Mouse (Mus musculus): ENCODE results near the gene Myl9. TPM values are rescaled to one million over a fixed set of nuclear protein-coding genes. Genes with fewer than 3 reads are reported as not detected.
"Not testable (repeated sequence)": the region's sequence is repeated elsewhere in the genome, so short reads cannot be mapped to it uniquely, and the experiment has no call there.

Myl9 gene
- polyA plus RNA-seq, 1 experiment from 2014 or later: 41.2 TPM

DNA sequence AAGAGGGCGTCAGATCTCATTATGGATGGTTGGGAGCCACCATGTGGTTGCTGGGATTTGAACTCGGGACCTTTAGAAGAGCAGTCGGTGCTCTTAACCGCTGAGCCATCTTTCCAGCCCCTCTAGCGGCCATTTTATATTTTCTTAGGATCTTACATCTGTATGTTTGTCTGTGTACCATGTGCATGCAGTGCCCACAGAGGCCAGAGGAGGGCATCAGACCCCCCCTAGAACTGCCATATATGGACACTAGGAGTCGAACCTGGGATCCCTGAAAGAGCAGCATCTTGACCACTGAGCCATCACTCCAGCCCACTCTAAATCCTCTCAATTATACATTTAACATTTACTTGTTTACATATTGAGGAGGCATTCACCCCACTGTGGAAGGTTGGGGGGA is 49.9 kb downstream of the Myl9 start:
- not testable (repeated sequence) for H3K9ac ChIP-seq; H3K27ac ChIP-seq; H3K9me3 ChIP-seq; H3K27me3 ChIP-seq (replicated peaks); H3K4me2 ChIP-seq; H3K4me1 ChIP-seq; H3K4me3 ChIP-seq; H3K36me3 ChIP-seq (replicated peaks); ATAC-seq (replicated peaks)
- 86% methylated on average over 6 of the region's 6 CpGs for WGBS

Other genes with a start within 250 kb of the Myl9 start
- 46.1 and 47.9 TPM in 2 replicates for gene Aar2, start 227.8 kb upstream of the Myl9 start, polyA plus RNA-seq (2015; fragmentation: Nextera tagmentation; extraction: Ambion mirVana)
- 272 and 277 TPM in 2 replicates for gene Dlgap4, start 161.7 kb upstream of the Myl9 start, polyA plus RNA-seq (2015; fragmentation: Nextera tagmentation; extraction: Ambion mirVana)
- gene Tgif2, start 64.6 kb downstream of the Myl9 start, polyA plus RNA-seq (2015; fragmentation: Nextera tagmentation; extraction: Ambion mirVana): 19.9 and 21.9 TPM in 2 replicates
- gene 4930518I15Rik, start 82.5 kb downstream of the Myl9 start, polyA plus RNA-seq (2015; fragmentation: Nextera tagmentation; extraction: Ambion mirVana): 11.3 and 11.6 TPM in 2 replicates
- gene Rab5if, start 87.7 kb downstream of the Myl9 start, polyA plus RNA-seq (2015; fragmentation: Nextera tagmentation; extraction: Ambion mirVana): 135 and 139 TPM in 2 replicates
- gene Sla2, start 111.8 kb downstream of the Myl9 start, polyA plus RNA-seq (2015; fragmentation: Nextera tagmentation; extraction: Ambion mirVana): 0.18 and 0.19 TPM in 2 replicates
- 132 and 136 TPM in 2 replicates for gene Ndrg3, start 216.6 kb downstream of the Myl9 start, polyA plus RNA-seq (2015; fragmentation: Nextera tagmentation; extraction: Ambion mirVana)
- gene Dsn1, start 231.7 kb downstream of the Myl9 start, polyA plus RNA-seq (2015; fragmentation: Nextera tagmentation; extraction: Ambion mirVana): 8.9 and 9.6 TPM in 2 replicates

All from midbrain, embryonic 15.5 days (tissue).